Comparison of ENCODE assay signal across 8 mouse cellular contexts in genomic region chrX:142540264-142540663, GRCm38 (mm10).
DNase-seq lines count a peak whose midpoint lies in the region; ATAC-seq and TF ChIP-seq lines count a peak whose summit lies in the region.

No protein-coding gene starts in this region.

- no peaks in the 10 kb centered on the region for H3K4me1 ChIP-seq in cortical plate, adult 2 months (ENCODE audit: control insufficient read depth, insufficient read depth, low read length)
- H3K4me1 ChIP-seq in intestine, embryonic 14.5 days (replicated peaks; ENCODE audit: control insufficient read depth, insufficient read depth, low read length): no peaks in the 10 kb centered on the region
- no peaks in the 10 kb centered on the region for H3K4me1 ChIP-seq in midbrain, embryonic 15.5 days

- H3K4me2 ChIP-seq in intestine, embryonic 14.5 days (ENCODE audit: low read length): no peak overlapping the region
- H3K4me2 ChIP-seq in midbrain, embryonic 15.5 days: no peak overlapping the region

- DNase-seq in urinary bladder, postnatal 14 days (ENCODE audit: low spot score): peak; percentile 44
- no peak for DNase-seq in urinary bladder, adult 2 months (ENCODE audit: low spot score)
- DNase-seq in gastrocnemius, postnatal 14 days: peak; percentile 33
- DNase-seq in intestine, embryonic 14.5 days (ENCODE audit: low spot score): peak; percentile 62
- peak; percentile 45 to 67 for DNase-seq in left cerebral cortex, postnatal 14 days (ENCODE audit: low spot score in 2 of 2)
- peak; percentile 26 to 43 for DNase-seq in spleen, postnatal 10 days (ENCODE audit: low spot score in 2 of 2)

- H3K27me3 ChIP-seq in intestine, embryonic 14.5 days (replicated peaks; ENCODE audit: control insufficient read depth, insufficient read depth, low read length): 0 out of 2 replicates have a peak, but pooled peaks cover 15% of the 10 kb centered on the region
- peaks cover 3% of the 10 kb centered on the region; the same call in 1 of the 2 replicates for H3K27me3 ChIP-seq in midbrain, embryonic 15.5 days (replicated peaks)

- peak; percentile 60; the same call in 1 of the 2 replicates for ATAC-seq in intestine, embryonic 14.5 days (replicated peaks; ENCODE audit: low FRiP score, low TSS enrichment, low read depth)
- peak; percentile 83 for ATAC-seq in midbrain, embryonic 15.5 days (replicated peaks)

- no peaks in the 10 kb centered on the region for H3K9me3 ChIP-seq in intestine, embryonic 14.5 days (ENCODE audit: control insufficient read depth, low read length)
- no peaks in the 10 kb centered on the region for H3K9me3 ChIP-seq in midbrain, embryonic 15.5 days

- 10% methylated on average over 7 of the region's 7 CpGs for WGBS in intestine, embryonic 14.5 days
- WGBS in midbrain, embryonic 15.5 days: 25% methylated on average over 7 of the region's 7 CpGs

- no peak overlapping the region for H3K9ac ChIP-seq in intestine, embryonic 14.5 days (ENCODE audit: low read length)
- H3K9ac ChIP-seq in midbrain, embryonic 15.5 days: no peak overlapping the region

- intact Hi-C loops in gastrocnemius, postnatal 14 days (cut with DNase I; ENCODE audit: low total_unique reads): no loop called here
- intact Hi-C loops in left cerebral cortex, postnatal 14 days (cut with DNase I): no loop called here

- TF ChIP-seq CTCF in cortical plate, adult 2 months (IDR thresholded peaks at IDR 0.05; ENCODE audit: extremely low read depth, insufficient read depth, low read length): peak; percentile 74

- no peak overlapping the region for H3K4me3 ChIP-seq in cortical plate, adult 2 months (ENCODE audit: insufficient read depth, low read length)
- no peak overlapping the region for H3K4me3 ChIP-seq in intestine, embryonic 14.5 days (ENCODE audit: low read depth, low read length)
- no peak overlapping the region for H3K4me3 ChIP-seq in midbrain, embryonic 15.5 days

- TF ChIP-seq POLR2A in cortical plate, adult 2 months (IDR thresholded peaks at IDR 0.05; ENCODE audit: extremely low read depth, insufficient read depth, low read length): no peak

- H3K36me3 ChIP-seq in intestine, embryonic 14.5 days (ENCODE audit: control insufficient read depth, insufficient read depth, low read length): no peaks in the 10 kb centered on the region
- no peaks in the 10 kb centered on the region for H3K36me3 ChIP-seq in midbrain, embryonic 15.5 days (replicated peaks)

- no peak overlapping the region for H3K27ac ChIP-seq in cortical plate, adult 2 months (ENCODE audit: insufficient read depth, low read length)
- no peak overlapping the region for H3K27ac ChIP-seq in intestine, embryonic 14.5 days (ENCODE audit: low read depth)
- H3K27ac ChIP-seq in midbrain, embryonic 15.5 days: no peak overlapping the region
